Mouse (Mus musculus): ENCODE data around the gene 9530053A07Rik. TPM values are rescaled to one million over a fixed set of nuclear protein-coding genes. Genes with fewer than 3 reads are reported as not detected.
"Not testable (repeated sequence)": the region's sequence is repeated elsewhere in the genome, so short reads cannot be mapped to it uniquely, and the experiment has no call there.

The 9530053A07Rik gene
- polyA plus RNA-seq, 1 experiment from 2014 or later, result 0.10 TPM

- Histone ChIP-seq H3K4me1 (no peaks in the 10 kb centered on the region), H3K36me3 (no peaks in the 10 kb centered on the region), H3K9ac (replicated peaks) (no peak overlapping the region), H3K4me2 (replicated peaks) (no peak overlapping the region), H3K9me3 (no peaks in the 10 kb centered on the region), H3K27ac (replicated peaks) (no peak overlapping the region), H3K4me3 (no peak overlapping the region), H3K27me3 (peaks cover 6% of the 10 kb centered on the region; the same call in 1 of the 2 replicates)
- ATAC-seq (ENCODE audit: low FRiP score, low read depth), result no peak
- WGBS, result 90% methylated on average over 1 of the region's 1 CpGs
These were observed 20.6 kb downstream of the 9530053A07Rik start for GRCm38 (mm10) chr7:28149841-28150240.

GRCm38 (mm10) chr7:28151584-28152221 is 22.4 kb downstream of the 9530053A07Rik start:
- H3K27me3 ChIP-seq, result peaks cover 2% of the 10 kb centered on the region; the same call in 1 of the 2 replicates
- H3K9ac ChIP-seq (replicated peaks), result no peak overlapping the region; the same call in 1 of the 2 replicates
- no peak overlapping the region for H3K4me3 ChIP-seq
- no peaks in the 10 kb centered on the region for H3K9me3 ChIP-seq
- H3K4me1 ChIP-seq, result no peaks in the 10 kb centered on the region
- H3K36me3 ChIP-seq, result no peaks in the 10 kb centered on the region
- H3K27ac ChIP-seq (replicated peaks), result no peak overlapping the region
- H3K4me2 ChIP-seq (replicated peaks), result peak overlapping the region; percentile 19; the same call in 1 of the 2 replicates
- WGBS, result 16% methylated on average over 13 of the region's 13 CpGs
- ATAC-seq (ENCODE audit: low FRiP score, low read depth), result no peak

GRCm38 (mm10) chr7:28153595-28153994 is 24.3 kb downstream of the 9530053A07Rik start:
- H3K9me3 ChIP-seq; H3K9ac ChIP-seq (replicated peaks); H3K27ac ChIP-seq (replicated peaks); H3K36me3 ChIP-seq; H3K4me2 ChIP-seq (replicated peaks); H3K4me1 ChIP-seq; H3K4me3 ChIP-seq; ATAC-seq (ENCODE audit: low FRiP score, low read depth); H3K27me3 ChIP-seq: not testable (repeated sequence)
- 36% methylated on average over 5 of the region's 5 CpGs for WGBS

- no peak overlapping the region for H3K27ac ChIP-seq (replicated peaks)
- H3K9ac ChIP-seq (replicated peaks), result no peak overlapping the region
These were observed 30.0 kb downstream of the 9530053A07Rik start for GRCm38 (mm10) chr7:28159292-28159691.

GRCm38 (mm10) chr7:28159893-28160292 is 30.6 kb downstream of the 9530053A07Rik start:
- ATAC-seq (ENCODE audit: low FRiP score, low read depth), result no peak
- H3K4me1 ChIP-seq, result no peaks in the 10 kb centered on the region
- H3K36me3 ChIP-seq, result no peaks in the 10 kb centered on the region
- 81% methylated on average over 3 of the region's 3 CpGs for WGBS
- H3K9me3 ChIP-seq, result no peaks in the 10 kb centered on the region
- no peak overlapping the region for H3K4me3 ChIP-seq
- H3K27me3 ChIP-seq, result no peaks in the 10 kb centered on the region
- H3K4me2 ChIP-seq (replicated peaks), result no peak overlapping the region
- H3K9ac ChIP-seq (replicated peaks), result no peak overlapping the region
- H3K27ac ChIP-seq (replicated peaks), result no peak overlapping the region

More at GRCm38 (mm10) chr7:28159292-28159691, 30.0 kb downstream of the 9530053A07Rik start:
- no peak overlapping the region for H3K4me3 ChIP-seq
- H3K4me2 ChIP-seq (replicated peaks), result no peak overlapping the region
- H3K27me3 ChIP-seq, result no peaks in the 10 kb centered on the region
- no peaks in the 10 kb centered on the region for H3K9me3 ChIP-seq
- H3K36me3 ChIP-seq, result no peaks in the 10 kb centered on the region
- ATAC-seq (ENCODE audit: low FRiP score, low read depth), result no peak
- WGBS, result 79% methylated on average over 6 of the region's 6 CpGs
- no peaks in the 10 kb centered on the region for H3K4me1 ChIP-seq

- Histone ChIP-seq H3K27me3 (no peaks in the 10 kb centered on the region), H3K4me3 (no peak overlapping the region), H3K27ac (replicated peaks) (no peak overlapping the region), H3K4me1 (no peaks in the 10 kb centered on the region), H3K4me2 (replicated peaks) (no peak overlapping the region), H3K9me3 (no peaks in the 10 kb centered on the region), H3K36me3 (no peaks in the 10 kb centered on the region), H3K9ac (replicated peaks) (no peak overlapping the region)
- 61% methylated on average over 9 of the region's 9 CpGs for WGBS
- ATAC-seq (ENCODE audit: low FRiP score, low read depth), result no peak
These were observed 32.0 kb downstream of the 9530053A07Rik start for GRCm38 (mm10) chr7:28161163-28161749.

- Histone ChIP-seq H3K9me3 (no peaks in the 10 kb centered on the region), H3K36me3 (no peaks in the 10 kb centered on the region), H3K4me2 (replicated peaks) (no peak overlapping the region), H3K9ac (replicated peaks) (no peak overlapping the region), H3K4me1 (peaks cover 13% of the 10 kb centered on the region), H3K27me3 (no peaks in the 10 kb centered on the region), H3K27ac (replicated peaks) (no peak overlapping the region), H3K4me3 (no peak overlapping the region)
- no peak for ATAC-seq (ENCODE audit: low FRiP score, low read depth)
- WGBS, result 73% methylated on average over 6 of the region's 6 CpGs
These were observed 36.1 kb downstream of the 9530053A07Rik start for GRCm38 (mm10) chr7:28165406-28165805.

- H3K36me3 ChIP-seq, result no peaks in the 10 kb centered on the region
- H3K4me2 ChIP-seq (replicated peaks), result peak overlapping the region; percentile 94
- H3K27ac ChIP-seq (replicated peaks), result peak overlapping the region; percentile 54
- peak overlapping the region; percentile 83 for H3K4me3 ChIP-seq
- WGBS, result 10% methylated on average over 9 of the region's 9 CpGs
- peak overlapping the region; percentile 64 for H3K9ac ChIP-seq (replicated peaks)
- H3K27me3 ChIP-seq, result no peaks in the 10 kb centered on the region
- peaks cover 26% of the 10 kb centered on the region for H3K4me1 ChIP-seq
- no peaks in the 10 kb centered on the region for H3K9me3 ChIP-seq
- ATAC-seq (ENCODE audit: low FRiP score, low read depth), result no peak
These were observed 39.3 kb downstream of the 9530053A07Rik start for GRCm38 (mm10) chr7:28168320-28169115.

- Histone ChIP-seq H3K36me3 (peaks cover 1% of the 10 kb centered on the region; the same call in 1 of the 2 replicates), H3K9ac (replicated peaks) (peak within 1 kb of the TSS; percentile 79), H3K4me3 (peak within 1 kb of the TSS; percentile 83), H3K4me2 (replicated peaks) (peak within 1 kb of the TSS; percentile 94), H3K27ac (replicated peaks) (peak within 1 kb of the TSS; percentile 72), H3K4me1 (peaks cover 26% of the 10 kb centered on the region), H3K27me3 (no peaks in the 10 kb centered on the region), H3K9me3 (no peaks in the 10 kb centered on the region)
- WGBS, result under 1% methylated on average over 71 of the region's 80 CpGs
- ATAC-seq (ENCODE audit: low FRiP score, low read depth), result peak; percentile 90
These were observed 40.5 kb downstream of the 9530053A07Rik start, which contains the start of gene Fbl for GRCm38 (mm10) chr7:28169489-28170422. Gene Fbl (plus strand): TSS chr7:28169710.

GRCm38 (mm10) chr7:28175358-28175757 is 46.1 kb downstream of the 9530053A07Rik start:
- no peak overlapping the region for H3K27ac ChIP-seq (replicated peaks)
- H3K4me1 ChIP-seq, result peaks cover 15% of the 10 kb centered on the region
- H3K27me3 ChIP-seq, result no peaks in the 10 kb centered on the region
- ATAC-seq (ENCODE audit: low FRiP score, low read depth), result no peak
- H3K9ac ChIP-seq (replicated peaks), result no peak overlapping the region
- WGBS, result 86% methylated on average over 4 of the region's 4 CpGs
- peaks cover 35% of the 10 kb centered on the region for H3K36me3 ChIP-seq
- no peaks in the 10 kb centered on the region for H3K9me3 ChIP-seq
- no peak overlapping the region for H3K4me3 ChIP-seq
- H3K4me2 ChIP-seq (replicated peaks), result no peak overlapping the region

- H3K4me2 ChIP-seq (replicated peaks), result peak within 1 kb of the TSS; percentile 77
- ATAC-seq (ENCODE audit: low FRiP score, low read depth), result peak; percentile 84
- H3K4me3 ChIP-seq, result peak within 1 kb of the TSS; percentile 73
- H3K9ac ChIP-seq (replicated peaks), result peak within 1 kb of the TSS; percentile 90
- WGBS, result under 1% methylated on average over 25 of the region's 25 CpGs
- peak within 1 kb of the TSS; percentile 98 for H3K27ac ChIP-seq (replicated peaks)
- peaks cover 14% of the 10 kb centered on the region for H3K4me1 ChIP-seq
- peaks cover 67% of the 10 kb centered on the region for H3K36me3 ChIP-seq
- no peaks in the 10 kb centered on the region for H3K27me3 ChIP-seq
- H3K9me3 ChIP-seq, result no peaks in the 10 kb centered on the region
These were observed 50.0 kb downstream of the 9530053A07Rik start, which contains the start of gene Dyrk1b for GRCm38 (mm10) chr7:28179228-28179627. Gene Dyrk1b (plus strand): TSS chr7:28179469.
